Mouse (Mus musculus) cerebellum, adult 2 months (tissue): Measurements from ENCODE around the gene Atp2b4. TPM values are rescaled to one million over a fixed set of nuclear protein-coding genes. Genes with fewer than 3 reads are reported as not detected.

Source experiments
- DNase-seq, 2 experiments: peaks; one replicate each; pipeline ENCODE4 v3.0.0; 2021
- H3K27ac ChIP-seq: fragments of 200-500 bp; 2 replicates; pipeline ENCODE4 v1.5.1; 2012; ENCODE audit warnings: low read length, control low read depth, inconsistent platforms; ENCODE audit not compliant: insufficient read depth
- H3K27me3 ChIP-seq: fragments of 200-500 bp; 2 replicates; pipeline ENCODE4 v1.6.1; 2012; ENCODE audit warnings: inconsistent platforms, mild to moderate bottlenecking, low read length, moderate library complexity; ENCODE audit not compliant: control insufficient read depth, insufficient read depth
- H3K4me1 ChIP-seq: fragments of 200-500 bp; 2 replicates; pipeline ENCODE4 v1.6.1; 2011; ENCODE audit warnings: low read length; ENCODE audit not compliant: control insufficient read depth, insufficient read depth
- H3K4me3 ChIP-seq: fragments of 200-500 bp; replicated peaks from 2 replicates; pipeline ENCODE3; 2011; ENCODE audit warnings: mild to moderate bottlenecking, low read depth, low read length, control low read depth; ENCODE audit not compliant: insufficient read depth
- CTCF ChIP-seq: fragments of 200-500 bp; IDR thresholded peaks from 2 replicates; pipeline ENCODE4 v1.5.1; 2011; ENCODE audit warnings: low read depth, mild to moderate bottlenecking, control low read depth, low read length, moderate library complexity, borderline replicate concordance; ENCODE audit not compliant: insufficient read depth
- POLR2A ChIP-seq: fragments of 200-500 bp; IDR thresholded peaks from 2 replicates; pipeline ENCODE4 v1.6.1; 2011; ENCODE audit warnings: low read length, control low read depth, borderline replicate concordance; ENCODE audit not compliant: insufficient read depth
- WGBS: fragments of 180-500 bp; shearing (Covaris S2); methylation state at CpG from one replicate; pipeline ENCODE4 v1.1.7; 2018; 5-methylcytosine and 5-hydroxymethylcytosine counted together
- polyA plus RNA-seq: library from polyadenylated mRNA; depleted of rRNA; stranded (reverse); fragments of >200 nt; gene quantifications from 2 replicates; pipeline ENCODE4 v1.2.3, GENCODE M21; 2012

Atp2b4 gene
- polyA plus RNA-seq, 1 experiment, result 18.7 TPM

GRCm38 (mm10) chr1:133809376-133809775 is 8.5 kb upstream of the Atp2b4 start:
- Histone ChIP-seq H3K4me1 (no peaks in the 10 kb centered on the region), H3K4me3 (no peak overlapping the region), H3K27ac (no peak overlapping the region), H3K27me3 (no peaks in the 10 kb centered on the region)
- 72% methylated on average over 5 of the region's 5 CpGs for WGBS
- DNase-seq, result no peak
- TF ChIP-seq CTCF (no peak), POLR2A (no peak)

- Histone ChIP-seq H3K4me3 (no peak overlapping the region), H3K27me3 (no peaks in the 10 kb centered on the region), H3K27ac (no peak overlapping the region), H3K4me1 (no peaks in the 10 kb centered on the region)
- WGBS, result 87% methylated on average over 8 of the region's 8 CpGs
- no peak for DNase-seq
- TF ChIP-seq POLR2A (no peak), CTCF (no peak)
Measured at GRCm38 (mm10) chr1:133808020-133808419, 7.2 kb upstream of the Atp2b4 start.

- TF ChIP-seq CTCF, result no peak
- TF ChIP-seq POLR2A, result no peak
- no peak for DNase-seq
- Histone ChIP-seq H3K27ac (no peak overlapping the region), H3K4me3 (no peak overlapping the region), H3K4me1 (peaks cover 9% of the 10 kb centered on the region; the same call in 1 of the 2 replicates), H3K27me3 (no peaks in the 10 kb centered on the region)
- 86% methylated on average over 5 of the region's 5 CpGs for WGBS
Measured at GRCm38 (mm10) chr1:133801743-133802142, 902 bp upstream of the Atp2b4 start.

- Histone ChIP-seq H3K27me3 (no peaks in the 10 kb centered on the region), H3K4me3 (peak overlapping the region; percentile 69), H3K4me1 (peaks cover 9% of the 10 kb centered on the region; the same call in 1 of the 2 replicates), H3K27ac (no peak overlapping the region)
- TF ChIP-seq POLR2A, result no peak
- no peak for TF ChIP-seq CTCF
- DNase-seq, result no peak
- 1% methylated on average over 16 of the region's 16 CpGs for WGBS
Measured at GRCm38 (mm10) chr1:133800512-133800911, 329 bp downstream of the Atp2b4 start.

GRCm38 (mm10) chr1:133799686-133800445 is 975 bp downstream of the Atp2b4 start:
- no peak for TF ChIP-seq POLR2A
- TF ChIP-seq CTCF, result no peak
- Histone ChIP-seq H3K4me3 (peak overlapping the region; percentile 69), H3K27me3 (no peaks in the 10 kb centered on the region), H3K27ac (no peak overlapping the region), H3K4me1 (peaks cover 9% of the 10 kb centered on the region; the same call in 1 of the 2 replicates)
- no peak for DNase-seq
- WGBS, result 12% methylated on average over 21 of the region's 21 CpGs

GRCm38 (mm10) chr1:133798821-133799415 is 1.9 kb downstream of the Atp2b4 start:
- 73% methylated on average over 1 of the region's 1 CpGs for WGBS
- H3K4me1 ChIP-seq, result peaks cover 9% of the 10 kb centered on the region; the same call in 1 of the 2 replicates

GRCm38 (mm10) chr1:133797979-133798820 is 2.6 kb downstream of the Atp2b4 start:
- WGBS, result 70% methylated on average over 9 of the region's 9 CpGs
- DNase-seq, result no peak
- Histone ChIP-seq H3K27ac (no peak overlapping the region), H3K4me3 (peak overlapping the region; percentile 29), H3K4me1 (peaks cover 9% of the 10 kb centered on the region; the same call in 1 of the 2 replicates), H3K27me3 (no peaks in the 10 kb centered on the region)
- TF ChIP-seq POLR2A, result no peak
- no peak for TF ChIP-seq CTCF

More at GRCm38 (mm10) chr1:133798821-133799415, 1.9 kb downstream of the Atp2b4 start:
- DNase-seq, result no peak
- peak overlapping the region; percentile 31 for H3K4me3 ChIP-seq
- no peak overlapping the region for H3K27ac ChIP-seq
- H3K27me3 ChIP-seq, result no peaks in the 10 kb centered on the region
- TF ChIP-seq CTCF, result no peak
- TF ChIP-seq POLR2A, result no peak
